Mouse (Mus musculus) thymus, adult 2 months (tissue): ENCODE results near the gene Ganc. TPM values are rescaled to one million over a fixed set of nuclear protein-coding genes. Genes with fewer than 3 reads are reported as not detected.
A peak's percentile ranks its signal among the peaks of the same experiment; 100 is the strongest.

Source experiments
- DNase-seq: peaks from one replicate; pipeline ENCODE4 v3.0.0; 2021
- H3K27ac ChIP-seq: fragments of 200-500 bp; 2 replicates; pipeline ENCODE4 v1.5.1; 2012; ENCODE audit warnings: low read length, control low read depth; ENCODE audit not compliant: control insufficient read depth, insufficient read depth
- H3K27me3 ChIP-seq: fragments of 200-500 bp; 2 replicates; pipeline ENCODE4 v1.6.1; 2012; ENCODE audit warnings: mild to moderate bottlenecking, low read length, moderate library complexity, mixed read lengths; ENCODE audit not compliant: control insufficient read depth, insufficient read depth
- H3K36me3 ChIP-seq: fragments of 200-500 bp; 2 replicates; pipeline ENCODE4 v1.6.1; 2012; ENCODE audit warnings: mild to moderate bottlenecking, low read length, moderate library complexity; ENCODE audit not compliant: control insufficient read depth, insufficient read depth
- H3K4me1 ChIP-seq: fragments of 200-500 bp; replicated peaks from 2 replicates; pipeline ENCODE4 v1.6.1; 2012; ENCODE audit warnings: low read length; ENCODE audit not compliant: control insufficient read depth, insufficient read depth
- H3K4me3 ChIP-seq: fragments of 200-500 bp; 2 replicates; pipeline ENCODE4 v1.5.1; 2012; ENCODE audit warnings: mild to moderate bottlenecking, low read length, control low read depth, moderate library complexity; ENCODE audit not compliant: control insufficient read depth, insufficient read depth
- CTCF ChIP-seq: fragments of 200-500 bp; IDR thresholded peaks from 2 replicates; pipeline ENCODE4 v1.5.1; 2012; ENCODE audit warnings: mild to moderate bottlenecking, control low read depth, low read length, moderate library complexity, borderline replicate concordance; ENCODE audit not compliant: control insufficient read depth, poor library complexity, insufficient read depth; ENCODE audit errors: extremely low read depth
- POLR2A ChIP-seq: fragments of 200-500 bp; IDR thresholded peaks from 2 replicates; pipeline ENCODE4 v1.6.1; 2012; ENCODE audit warnings: mild to moderate bottlenecking, low read length, control low read depth, moderate library complexity; ENCODE audit not compliant: control insufficient read depth, poor library complexity, insufficient read depth; ENCODE audit errors: extremely low read depth
- WGBS: fragments of 180-500 bp; shearing (Covaris S2); methylation state at CpG from one replicate; pipeline ENCODE4 v1.1.7; 2018; 5-methylcytosine and 5-hydroxymethylcytosine counted together
- polyA plus RNA-seq: library from polyadenylated mRNA; depleted of rRNA; stranded (reverse); fragments of >200 nt; gene quantifications from 2 replicates; pipeline ENCODE4 v1.2.3, GENCODE M21; 2012; rRNA removed

Gene Ganc
- polyA plus RNA-seq, 1 experiment = 17.4 TPM

DNA sequence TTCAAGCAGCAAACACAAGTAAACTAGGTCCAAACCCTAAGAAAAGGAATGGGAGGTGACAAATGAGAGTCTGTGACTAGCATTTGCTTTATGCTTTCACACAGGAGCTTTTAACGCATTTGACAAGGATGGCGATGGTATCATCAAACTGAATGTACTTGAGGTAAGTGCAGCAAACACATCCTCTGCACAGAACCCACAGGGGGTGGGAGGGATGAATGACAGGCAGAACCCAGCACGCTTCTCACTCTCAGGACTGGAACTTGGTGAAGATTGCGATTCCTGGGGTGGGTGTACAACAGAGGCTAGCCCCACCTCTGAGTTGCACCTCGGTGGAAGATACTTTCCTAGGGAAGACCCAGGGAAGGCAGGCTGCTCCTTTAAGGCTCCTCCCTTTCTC, 100.3 kb downstream of the Ganc start:
- TF ChIP-seq CTCF (no peak), POLR2A (no peak)
- peaks cover 46% of the 10 kb centered on the region for H3K4me1 ChIP-seq
- no peak overlapping the region for H3K4me3 ChIP-seq
- H3K27ac ChIP-seq = peak overlapping the region; percentile 44
- H3K27me3 ChIP-seq = no peaks in the 10 kb centered on the region
- 43% methylated on average over 5 of the region's 5 CpGs for WGBS
- peaks cover 17% of the 10 kb centered on the region for H3K36me3 ChIP-seq
- DNase-seq = no peak

Other genes starting within 250 kb of the Ganc start
- gene Ehd4, start 249.3 kb upstream of the Ganc start, polyA plus RNA-seq = 17.6 and 24.3 TPM in 2 replicates
- gene Pla2g4e, start 158.6 kb upstream of the Ganc start, polyA plus RNA-seq = 0.28 and 0.61 TPM in 2 replicates
- gene Pla2g4d, start 114.7 kb upstream of the Ganc start, polyA plus RNA-seq = 0.15 and 0.19 TPM in 2 replicates
- 2.2 and 2.9 TPM in 2 replicates for gene Pla2g4f, start 89.7 kb upstream of the Ganc start, polyA plus RNA-seq
- gene Vps39, start 50.8 kb upstream of the Ganc start, polyA plus RNA-seq = 38.8 and 40.8 TPM in 2 replicates
- gene Tmem87a, start 217 bp downstream of the Ganc start, polyA plus RNA-seq = 21.9 and 24.3 TPM in 2 replicates
- 56.2 and 69.8 TPM in 2 replicates for gene Capn3, start 52.1 kb downstream of the Ganc start, polyA plus RNA-seq
- 80.4 and 87.6 TPM in 2 replicates for gene Zfp106, start 159.9 kb downstream of the Ganc start, polyA plus RNA-seq
- 7.0 and 7.2 TPM in 2 replicates for gene Snap23, start 163.8 kb downstream of the Ganc start, polyA plus RNA-seq
- gene Haus2, start 205.5 kb downstream of the Ganc start, polyA plus RNA-seq = 4.1 and 4.7 TPM in 2 replicates
- 12.2 and 12.8 TPM in 2 replicates for gene Lrrc57, start 205.6 kb downstream of the Ganc start, polyA plus RNA-seq
- 2.8 and 3.0 TPM in 2 replicates for gene Stard9, start 225.2 kb downstream of the Ganc start, polyA plus RNA-seq